In the genomic region with DNA sequence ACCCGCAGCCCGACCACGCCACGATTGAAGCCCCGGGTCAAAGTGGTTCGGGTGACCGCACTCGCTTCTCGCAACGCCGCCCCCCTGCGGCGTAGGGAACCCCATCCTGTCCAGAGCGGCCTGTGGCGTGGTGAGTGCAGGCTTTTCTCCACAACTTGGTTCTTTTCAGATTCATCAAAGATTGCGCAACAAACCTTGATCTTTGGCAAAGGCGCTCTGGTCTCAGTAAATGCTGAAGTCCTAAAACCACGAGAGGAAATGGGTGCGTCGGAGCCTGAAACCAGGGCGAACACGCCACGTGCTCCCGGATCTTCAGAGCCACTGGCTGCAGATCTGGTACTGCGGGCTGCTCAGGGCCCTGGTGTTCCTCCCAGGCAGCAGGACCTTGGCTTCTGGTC, we compare ENCODE assay signal across 8 mouse cellular contexts. TPM values are rescaled to one million over a fixed set of nuclear protein-coding genes. Genes with fewer than 3 reads are reported as not detected.
DNase-seq lines count a peak whose midpoint lies in the region; ATAC-seq lines count a peak whose summit lies in the region.

No protein-coding gene starts in this region.

- peaks cover 6% of the 10 kb centered on the region; the same call in 1 of the 2 replicates for H3K4me1 ChIP-seq in embryonic facial prominence, embryonic 12.5 days
- peaks cover 31% of the 10 kb centered on the region for H3K4me1 ChIP-seq in heart, embryonic 13.5 days
- peaks cover 28% of the 10 kb centered on the region for H3K4me1 ChIP-seq in kidney, embryonic 15.5 days

- peak overlapping the region; percentile 85 for H3K4me2 ChIP-seq in embryonic facial prominence, embryonic 12.5 days (replicated peaks)
- H3K4me2 ChIP-seq in heart, embryonic 13.5 days: peak overlapping the region; percentile 98
- H3K4me2 ChIP-seq in kidney, embryonic 15.5 days: peak overlapping the region; percentile 99

- H3K27ac ChIP-seq in embryonic facial prominence, embryonic 12.5 days: no peak overlapping the region
- H3K27ac ChIP-seq in heart, embryonic 13.5 days (replicated peaks): no peak overlapping the region
- no peak overlapping the region for H3K27ac ChIP-seq in kidney, embryonic 15.5 days

- peak overlapping the region; percentile 41 for H3K9ac ChIP-seq in embryonic facial prominence, embryonic 12.5 days
- peak overlapping the region; percentile 84 for H3K9ac ChIP-seq in heart, embryonic 13.5 days
- H3K9ac ChIP-seq in kidney, embryonic 15.5 days: peak overlapping the region; percentile 61

- WGBS in embryonic facial prominence, embryonic 12.5 days: under 1% methylated on average over 25 of the region's 25 CpGs
- WGBS in heart, embryonic 13.5 days: 2% methylated on average over 25 of the region's 25 CpGs
- under 1% methylated on average over 25 of the region's 25 CpGs for WGBS in kidney, embryonic 15.5 days

- no peaks in the 10 kb centered on the region for H3K9me3 ChIP-seq in embryonic facial prominence, embryonic 12.5 days
- no peaks in the 10 kb centered on the region for H3K9me3 ChIP-seq in heart, embryonic 13.5 days
- H3K9me3 ChIP-seq in kidney, embryonic 15.5 days (replicated peaks): no peaks in the 10 kb centered on the region

- peaks cover 66% of the 10 kb centered on the region for H3K27me3 ChIP-seq in embryonic facial prominence, embryonic 12.5 days
- H3K27me3 ChIP-seq in heart, embryonic 13.5 days (replicated peaks): peaks cover 44% of the 10 kb centered on the region
- H3K27me3 ChIP-seq in kidney, embryonic 15.5 days: peaks cover 40% of the 10 kb centered on the region

- no peaks in the 10 kb centered on the region for H3K36me3 ChIP-seq in embryonic facial prominence, embryonic 12.5 days
- H3K36me3 ChIP-seq in heart, embryonic 13.5 days: 0 out of 2 replicates have a peak, but pooled peaks cover 5% of the 10 kb centered on the region
- no peaks in the 10 kb centered on the region for H3K36me3 ChIP-seq in kidney, embryonic 15.5 days

- peak overlapping the region; percentile 44 for H3K4me3 ChIP-seq in embryonic facial prominence, embryonic 12.5 days
- H3K4me3 ChIP-seq in heart, embryonic 13.5 days: peak overlapping the region; percentile 73
- H3K4me3 ChIP-seq in kidney, embryonic 15.5 days (replicated peaks): peak overlapping the region; percentile 66

- 0 out of 2 replicates have a peak, but pooled peaks have one; percentile 9 for ATAC-seq in cerebellum, adult (ENCODE audit: insufficient number of reproducible peaks, low FRiP score, low TSS enrichment)
- ATAC-seq in embryonic facial prominence, embryonic 12.5 days (ENCODE audit: insufficient number of reproducible peaks, insufficient read depth, low FRiP score, low TSS enrichment): peak; percentile 32; the same call in 1 of the 2 replicates
- no peak for ATAC-seq in heart, embryonic 13.5 days (ENCODE audit: extremely low read depth, insufficient number of reproducible peaks, low FRiP score, low TSS enrichment)
- ATAC-seq in kidney, embryonic 15.5 days (replicated peaks; ENCODE audit: low FRiP score): peak; percentile 55

- no peak for DNase-seq in cerebellum, postnatal 4 days (ENCODE audit: low spot score in 2 of 2)
- peak; percentile 71 for DNase-seq in Muller cell, postnatal 12 days (ENCODE audit: inconsistent ontology term)
- peak; percentile 77 for DNase-seq in lung, postnatal 25 days (ENCODE audit: low spot score)
- peak; percentile 54 for DNase-seq in ovary, postnatal 14 days (ENCODE audit: low spot score)

RNA-seq across cellular contexts. Expression of gene Prkag2, which starts 0.7 kb away (rescaled TPM):
- polyA plus RNA-seq in embryonic facial prominence, embryonic 12.5 days (2016; fragmentation: Nextera tagmentation; extraction: Ambion mirVana): 31.8 and 32.2 TPM in 2 replicates
- polyA plus RNA-seq in heart, embryonic 13.5 days (2015; fragmentation: Nextera tagmentation; extraction: Ambion mirVana): 83.7 and 90.0 TPM in 2 replicates
- polyA plus RNA-seq in kidney, embryonic 15.5 days (2015; fragmentation: Nextera tagmentation; extraction: Ambion mirVana): 38.2 and 40.3 TPM in 2 replicates

Comparison
In these comparisons a context has a peak if more than half of its experiments do, and no peak if none do; other contexts are left out.
1. DNase-seq: peak in Muller cell, postnatal 12 days (single experiment), lung, postnatal 25 days (single experiment) and ovary, postnatal 14 days (single experiment); none in cerebellum, postnatal 4 days (0 of 2).
2. Peak in every context shown above with its lines, with median percentiles within 50 percentile points of each other: H3K4me2 ChIP-seq, H3K4me3 ChIP-seq and H3K9ac ChIP-seq.